Mouse (Mus musculus): ENCODE measurements around the gene Cmtm4. TPM values are rescaled to one million over a fixed set of nuclear protein-coding genes. Genes with fewer than 3 reads are reported as not detected.
A peak's percentile ranks its signal among the peaks of the same experiment; 100 is the strongest.

The Cmtm4 gene
- polyA plus RNA-seq, 1 experiment: 58.1 TPM

GRCm38 (mm10) chr8:104439461-104439860 is 43.9 kb upstream of the Cmtm4 start:
- TF ChIP-seq EP300 (IDR thresholded peaks at IDR 0.05; ENCODE audit: insufficient read depth, low read depth, low read length): no peak
- no peak for TF ChIP-seq POLR2A (IDR thresholded peaks at IDR 0.05; ENCODE audit: insufficient read depth, low read length)
- TF ChIP-seq CTCF (IDR thresholded peaks at IDR 0.05; ENCODE audit: low read depth, low read length): no peak
- peaks cover 7% of the 10 kb centered on the region for H3K4me1 ChIP-seq (ENCODE audit: control insufficient read depth, insufficient read depth, low read length)
- H3K27ac ChIP-seq (ENCODE audit: insufficient read depth, low read length): no peak overlapping the region
- no peak overlapping the region for H3K4me3 ChIP-seq (ENCODE audit: low read depth, low read length)
- H3K9ac ChIP-seq (ENCODE audit: low read depth, poor library complexity, severe bottlenecking): no peak overlapping the region
- H3K27me3 ChIP-seq (ENCODE audit: control insufficient read depth, insufficient read depth, low read length, poor library complexity, severe bottlenecking): no peaks in the 10 kb centered on the region
- H3K9me3 ChIP-seq (replicated peaks; ENCODE audit: control insufficient read depth, insufficient read depth, low read length, poor library complexity, severe bottlenecking): no peaks in the 10 kb centered on the region
- peaks cover 41% of the 10 kb centered on the region for H3K36me3 ChIP-seq (ENCODE audit: control insufficient read depth, insufficient read depth, low read length, poor library complexity, severe bottlenecking)

- H3K36me3 ChIP-seq (ENCODE audit: control insufficient read depth, insufficient read depth, low read length, poor library complexity, severe bottlenecking): peaks cover 44% of the 10 kb centered on the region
- no peaks in the 10 kb centered on the region for H3K27me3 ChIP-seq (ENCODE audit: control insufficient read depth, insufficient read depth, low read length, poor library complexity, severe bottlenecking)
- no peak overlapping the region for H3K27ac ChIP-seq (ENCODE audit: insufficient read depth, low read length)
- H3K4me1 ChIP-seq (ENCODE audit: control insufficient read depth, insufficient read depth, low read length): peaks cover 10% of the 10 kb centered on the region
- no peak overlapping the region for H3K4me3 ChIP-seq (ENCODE audit: low read depth, low read length)
- H3K9ac ChIP-seq (ENCODE audit: low read depth, poor library complexity, severe bottlenecking): no peak overlapping the region
- TF ChIP-seq EP300 (IDR thresholded peaks at IDR 0.05; ENCODE audit: insufficient read depth, low read depth, low read length) (no peak), POLR2A (IDR thresholded peaks at IDR 0.05; ENCODE audit: insufficient read depth, low read length) (no peak), CTCF (IDR thresholded peaks at IDR 0.05; ENCODE audit: low read depth, low read length) (no peak)
- no peaks in the 10 kb centered on the region for H3K9me3 ChIP-seq (replicated peaks; ENCODE audit: control insufficient read depth, insufficient read depth, low read length, poor library complexity, severe bottlenecking)
These were observed 42.0 kb upstream of the Cmtm4 start for GRCm38 (mm10) chr8:104437494-104438135.

DNA sequence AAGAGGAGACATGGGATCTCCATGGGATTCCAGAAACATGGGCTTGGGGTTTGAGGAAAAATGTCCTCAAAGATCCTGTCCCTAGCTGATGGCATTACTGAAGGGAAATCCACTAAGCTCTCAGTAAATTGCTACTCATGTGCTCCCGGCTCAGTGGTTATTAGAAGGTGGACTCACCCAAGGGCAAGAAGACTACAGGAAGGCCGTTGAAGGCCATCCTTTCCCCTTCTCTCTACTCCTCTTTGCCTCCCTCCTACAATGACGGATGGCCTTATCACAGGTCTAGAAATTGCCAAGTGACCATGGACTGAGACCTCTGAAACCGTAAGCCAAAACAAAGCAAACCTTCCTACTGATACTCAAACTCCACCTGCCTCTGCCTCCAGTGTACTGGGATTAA is 41.0 kb upstream of the Cmtm4 start:
- no peak overlapping the region for H3K9ac ChIP-seq (ENCODE audit: low read depth, poor library complexity, severe bottlenecking)
- H3K4me1 ChIP-seq (ENCODE audit: control insufficient read depth, insufficient read depth, low read length): peaks cover 9% of the 10 kb centered on the region
- H3K27me3 ChIP-seq (ENCODE audit: control insufficient read depth, insufficient read depth, low read length, poor library complexity, severe bottlenecking): no peaks in the 10 kb centered on the region
- no peak overlapping the region for H3K27ac ChIP-seq (ENCODE audit: insufficient read depth, low read length)
- H3K9me3 ChIP-seq (replicated peaks; ENCODE audit: control insufficient read depth, insufficient read depth, low read length, poor library complexity, severe bottlenecking): peaks cover 6% of the 10 kb centered on the region; the same call in 1 of the 2 replicates
- TF ChIP-seq CTCF (IDR thresholded peaks at IDR 0.05; ENCODE audit: low read depth, low read length) (no peak), EP300 (IDR thresholded peaks at IDR 0.05; ENCODE audit: insufficient read depth, low read depth, low read length) (no peak), POLR2A (IDR thresholded peaks at IDR 0.05; ENCODE audit: insufficient read depth, low read length) (no peak)
- H3K36me3 ChIP-seq (ENCODE audit: control insufficient read depth, insufficient read depth, low read length, poor library complexity, severe bottlenecking): peaks cover 51% of the 10 kb centered on the region
- H3K4me3 ChIP-seq (ENCODE audit: low read depth, low read length): no peak overlapping the region

GRCm38 (mm10) chr8:104436038-104436437 is 40.4 kb upstream of the Cmtm4 start:
- no peak for TF ChIP-seq EP300 (IDR thresholded peaks at IDR 0.05; ENCODE audit: insufficient read depth, low read depth, low read length)
- TF ChIP-seq CTCF (IDR thresholded peaks at IDR 0.05; ENCODE audit: low read depth, low read length): no peak
- no peak for TF ChIP-seq POLR2A (IDR thresholded peaks at IDR 0.05; ENCODE audit: insufficient read depth, low read length)
- Histone ChIP-seq H3K27ac (ENCODE audit: insufficient read depth, low read length) (no peak overlapping the region), H3K4me3 (ENCODE audit: low read depth, low read length) (no peak overlapping the region), H3K36me3 (ENCODE audit: control insufficient read depth, insufficient read depth, low read length, poor library complexity, severe bottlenecking) (peaks cover 55% of the 10 kb centered on the region), H3K27me3 (ENCODE audit: control insufficient read depth, insufficient read depth, low read length, poor library complexity, severe bottlenecking) (no peaks in the 10 kb centered on the region), H3K4me1 (ENCODE audit: control insufficient read depth, insufficient read depth, low read length) (peaks cover 8% of the 10 kb centered on the region), H3K9me3 (replicated peaks; ENCODE audit: control insufficient read depth, insufficient read depth, low read length, poor library complexity, severe bottlenecking) (peaks cover 6% of the 10 kb centered on the region; the same call in 1 of the 2 replicates), H3K9ac (ENCODE audit: low read depth, poor library complexity, severe bottlenecking) (no peak overlapping the region)

DNA sequence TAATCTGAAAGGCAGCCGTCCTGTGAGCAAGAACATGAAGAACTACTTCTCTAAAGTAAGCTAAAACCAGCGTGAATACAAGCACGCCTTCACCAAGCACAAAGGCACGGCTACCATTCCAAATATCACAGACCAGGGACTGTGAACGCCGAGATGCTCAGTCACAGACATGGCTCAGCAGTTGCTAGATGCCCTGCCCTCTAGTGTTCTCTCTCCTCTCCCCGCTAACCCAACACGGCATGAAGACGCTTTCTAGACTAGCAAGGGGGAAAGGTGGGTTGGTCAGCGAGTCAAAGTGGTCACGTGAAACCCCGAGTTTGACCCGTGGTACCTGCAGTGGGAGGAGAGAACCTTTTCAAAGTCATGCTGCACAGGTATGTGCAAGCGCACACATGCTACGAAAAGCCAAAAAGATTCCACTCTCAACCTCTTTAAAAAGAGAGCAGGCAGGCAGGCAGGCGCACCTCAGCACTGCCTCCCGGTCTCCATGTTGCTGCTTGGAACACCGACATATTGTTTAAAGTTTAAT is 39.3 kb upstream of the Cmtm4 start:
- Histone ChIP-seq H3K27ac (ENCODE audit: insufficient read depth, low read length) (peak overlapping the region; percentile 83; the same call in 1 of the 2 replicates), H3K4me1 (ENCODE audit: control insufficient read depth, insufficient read depth, low read length) (peaks cover 8% of the 10 kb centered on the region), H3K36me3 (ENCODE audit: control insufficient read depth, insufficient read depth, low read length, poor library complexity, severe bottlenecking) (peaks cover 57% of the 10 kb centered on the region), H3K4me3 (ENCODE audit: low read depth, low read length) (no peak overlapping the region), H3K9me3 (replicated peaks; ENCODE audit: control insufficient read depth, insufficient read depth, low read length, poor library complexity, severe bottlenecking) (peaks cover 6% of the 10 kb centered on the region; the same call in 1 of the 2 replicates), H3K27me3 (ENCODE audit: control insufficient read depth, insufficient read depth, low read length, poor library complexity, severe bottlenecking) (no peaks in the 10 kb centered on the region), H3K9ac (ENCODE audit: low read depth, poor library complexity, severe bottlenecking) (no peak overlapping the region)
- no peak for TF ChIP-seq EP300 (IDR thresholded peaks at IDR 0.05; ENCODE audit: insufficient read depth, low read depth, low read length)
- peak; percentile 51 for TF ChIP-seq CTCF (IDR thresholded peaks at IDR 0.05; ENCODE audit: low read depth, low read length)
- TF ChIP-seq POLR2A (IDR thresholded peaks at IDR 0.05; ENCODE audit: insufficient read depth, low read length): no peak

- Histone ChIP-seq H3K4me1 (ENCODE audit: control insufficient read depth, insufficient read depth, low read length) (peaks cover 8% of the 10 kb centered on the region), H3K9ac (ENCODE audit: low read depth, poor library complexity, severe bottlenecking) (no peak overlapping the region; the same call in 1 of the 2 replicates)
These were observed 38.7 kb upstream of the Cmtm4 start for GRCm38 (mm10) chr8:104434275-104434674.

More at GRCm38 (mm10) chr8:104434275-104434674, 38.7 kb upstream of the Cmtm4 start:
- no peak overlapping the region for H3K4me3 ChIP-seq (ENCODE audit: low read depth, low read length)
- peaks cover 57% of the 10 kb centered on the region for H3K36me3 ChIP-seq (ENCODE audit: control insufficient read depth, insufficient read depth, low read length, poor library complexity, severe bottlenecking)
- peaks cover 6% of the 10 kb centered on the region; the same call in 1 of the 2 replicates for H3K9me3 ChIP-seq (replicated peaks; ENCODE audit: control insufficient read depth, insufficient read depth, low read length, poor library complexity, severe bottlenecking)
- no peaks in the 10 kb centered on the region for H3K27me3 ChIP-seq (ENCODE audit: control insufficient read depth, insufficient read depth, low read length, poor library complexity, severe bottlenecking)
- TF ChIP-seq CTCF (IDR thresholded peaks at IDR 0.05; ENCODE audit: low read depth, low read length) (peak; percentile 19), POLR2A (IDR thresholded peaks at IDR 0.05; ENCODE audit: insufficient read depth, low read length) (no peak)
- peak overlapping the region; percentile 83 for H3K27ac ChIP-seq (ENCODE audit: insufficient read depth, low read length)
